Mouse (Mus musculus): ENCODE results near the gene Endog.

Endog gene

DNA sequence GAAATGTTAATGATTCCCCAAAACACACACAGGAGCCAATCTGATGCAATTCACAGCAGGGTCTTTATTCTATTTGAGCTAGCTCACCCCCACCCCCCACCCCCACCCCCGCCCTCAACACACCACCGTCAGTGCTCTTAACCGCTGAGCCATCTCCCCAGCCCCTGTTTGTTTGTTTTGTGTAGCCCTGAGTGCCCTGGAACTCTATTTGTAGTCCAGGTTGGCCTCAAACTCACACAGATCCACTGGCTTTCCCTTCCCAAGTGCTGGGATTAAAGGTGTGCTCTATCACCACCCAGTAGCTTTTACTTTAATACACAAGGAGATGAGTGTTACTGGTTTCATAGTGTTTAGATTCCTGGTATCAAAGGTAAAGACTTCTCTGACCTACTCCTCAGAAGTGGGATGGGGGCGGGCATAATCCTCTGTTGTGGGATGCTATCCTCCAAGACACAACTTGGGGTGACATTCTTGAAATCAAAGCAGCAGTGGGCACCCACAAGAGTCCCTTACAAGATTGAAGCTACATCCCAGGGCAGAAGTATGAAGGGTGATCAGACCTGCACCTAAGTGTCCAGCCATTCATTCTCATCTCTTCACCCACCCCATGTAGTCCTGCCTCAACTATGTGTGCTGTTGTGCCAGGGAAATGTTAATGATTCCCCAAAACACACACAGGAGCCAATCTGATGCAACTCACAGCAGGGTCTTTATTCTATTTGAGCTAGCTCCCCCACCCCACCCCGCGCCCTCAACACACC, 40.3 kb downstream of the Endog start:
- no peak for DNase-seq (ENCODE audit: low spot score in 2 of 2)

DNA sequence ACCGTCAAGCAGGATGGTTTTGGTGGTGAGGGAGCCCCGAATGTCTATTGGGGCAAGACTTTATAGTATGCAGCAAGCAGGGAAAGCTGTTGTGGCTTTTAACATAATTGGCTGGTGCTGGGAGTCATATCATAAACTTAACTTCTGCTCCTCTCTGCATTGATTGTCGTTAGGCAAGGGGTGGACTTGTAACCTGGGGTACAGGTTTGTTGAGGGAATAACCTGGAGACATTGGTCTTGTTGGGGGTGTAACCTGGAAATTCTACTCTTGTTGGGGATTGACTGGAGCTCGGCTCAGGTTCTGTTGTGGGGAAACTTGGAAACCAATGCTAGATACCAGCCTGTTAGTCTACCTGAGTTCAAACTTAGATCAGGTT, 40.9 kb downstream of the Endog start:
- DNase-seq (ENCODE audit: low spot score in 2 of 2), result no peak

DNA sequence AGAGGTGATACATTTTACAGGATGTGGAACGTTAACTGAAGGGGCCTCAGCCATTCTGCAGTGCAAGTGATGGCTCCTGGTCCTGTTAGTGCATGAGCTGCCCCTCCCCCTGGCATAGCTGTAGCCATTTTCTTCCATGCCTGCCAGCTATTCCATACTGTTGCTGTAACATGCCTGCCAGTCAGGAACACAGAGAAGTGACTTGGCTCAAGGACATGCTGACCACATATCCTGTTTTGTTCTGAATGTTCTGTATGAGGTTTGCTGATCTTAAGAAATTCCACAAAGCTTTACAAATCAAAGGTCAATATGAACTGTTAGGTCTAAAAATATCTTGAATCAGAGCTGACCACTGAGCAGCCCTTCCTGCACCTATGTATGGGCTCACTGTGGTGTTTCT, 41.7 kb downstream of the Endog start:
- DNase-seq (ENCODE audit: low spot score in 2 of 2), result no peak

DNA sequence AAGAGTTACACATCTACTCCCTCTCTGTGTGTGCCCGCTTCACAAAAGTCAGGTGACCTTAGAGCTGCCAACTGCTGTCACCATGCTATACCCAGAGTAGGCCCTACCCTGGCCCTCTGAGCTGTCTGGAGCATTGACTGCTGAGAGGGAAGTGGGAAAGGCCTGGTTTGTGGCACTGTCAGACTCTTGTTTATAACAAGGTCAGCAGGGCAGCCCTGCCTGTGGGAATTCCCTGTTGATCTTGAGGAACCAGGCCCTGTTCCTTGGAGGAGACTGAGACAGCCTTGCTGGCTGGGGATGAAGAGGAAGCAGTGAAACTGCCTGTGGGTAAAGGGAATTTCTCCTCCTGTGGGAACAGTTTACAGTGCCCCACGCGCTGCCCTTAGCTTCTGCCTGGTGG, 43.5 kb downstream of the Endog start:
- DNase-seq (ENCODE audit: low spot score in 2 of 2), result no peak

DNA sequence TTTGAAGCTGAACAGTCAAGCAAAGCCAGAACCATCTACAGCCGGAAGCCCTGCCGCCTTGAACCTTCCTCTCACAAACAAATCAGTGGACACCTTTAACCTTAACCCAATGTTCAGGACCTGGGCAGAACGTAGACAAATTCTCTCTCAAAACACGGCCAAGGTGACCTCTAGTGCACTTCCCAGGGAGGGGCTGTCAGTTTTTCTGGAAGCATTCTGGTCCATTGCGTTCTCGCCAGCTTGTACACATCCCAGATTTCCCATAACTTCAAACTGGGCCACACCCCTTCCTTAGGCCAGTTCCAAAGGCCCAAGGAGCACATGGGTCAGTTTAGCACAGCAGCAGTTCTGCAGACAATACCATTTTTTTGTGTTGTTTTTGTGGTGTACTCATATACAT, 44.2 kb downstream of the Endog start:
- no peak for DNase-seq (ENCODE audit: low spot score in 2 of 2)

DNA sequence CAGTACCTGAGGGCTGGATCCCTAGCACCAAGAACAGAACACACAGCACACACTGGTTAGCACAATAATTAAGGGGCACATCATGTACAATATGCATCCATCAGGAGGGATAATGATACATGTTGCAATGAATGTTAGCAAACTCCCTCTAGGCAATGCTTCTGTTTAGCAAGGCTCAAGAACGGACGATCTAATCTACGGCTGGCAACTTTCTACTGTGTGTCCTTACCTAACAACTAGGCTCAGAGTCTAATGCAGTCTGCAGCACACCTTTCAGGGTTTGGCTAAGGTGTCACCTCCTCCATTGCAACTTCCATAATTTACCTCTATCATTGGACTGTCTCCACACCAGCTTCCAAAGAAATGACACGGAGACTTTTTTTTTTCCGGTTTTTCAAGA, 45.0 kb downstream of the Endog start:
- DNase-seq (ENCODE audit: low spot score in 2 of 2), result no peak
